Mouse (Mus musculus): ENCODE results near the gene Baiap2l1.

GRCm38 (mm10) chr5:144223503-144223862 lies 134.4 kb downstream of the Baiap2l1 start, which contains the start of gene Tecpr1:
- TF ChIP-seq CTCF (IDR thresholded peaks at IDR 0.05; ENCODE audit: low read depth) (peak; percentile 45), EP300 (optimal IDR thresholded peaks at IDR 0.05) (no peak)
